Mouse (Mus musculus) layer of hippocampus, adult 2 months (tissue): Measurements from ENCODE around the gene Ccdc167. TPM values are rescaled to one million over a fixed set of nuclear protein-coding genes. Genes with fewer than 3 reads are reported as not detected.
A peak's percentile ranks its signal among the peaks of the same experiment; 100 is the strongest.

Source experiments
- DNase-seq, 2 experiments: peaks; one replicate each; pipeline ENCODE4 v3.0.0; 2022; ENCODE audit warnings: low spot score in 2 of 2
- H3K27ac ChIP-seq: fragments of 200-600 bp; 2 replicates; pipeline ENCODE4 v1.8.1; 2022
- H3K4me3 ChIP-seq: fragments of 200-600 bp; 2 replicates; pipeline ENCODE4 v1.8.1; 2022; ENCODE audit warnings: mild to moderate bottlenecking
- CTCF ChIP-seq: fragments of 200-600 bp; conservative IDR thresholded peaks from 2 replicates; pipeline ENCODE4 v1.8.1; 2022; ENCODE audit warnings: antibody characterized with exemption, mild to moderate bottlenecking, moderate library complexity
- total RNA-seq, 2 experiments: library from RNA; stranded (reverse); gene quantifications; 2 replicates each; pipeline ENCODE4 v1.2.3; 2021

Ccdc167 gene
- total RNA-seq, 2 experiments from 2014 or later = 26.6 TPM

DNA sequence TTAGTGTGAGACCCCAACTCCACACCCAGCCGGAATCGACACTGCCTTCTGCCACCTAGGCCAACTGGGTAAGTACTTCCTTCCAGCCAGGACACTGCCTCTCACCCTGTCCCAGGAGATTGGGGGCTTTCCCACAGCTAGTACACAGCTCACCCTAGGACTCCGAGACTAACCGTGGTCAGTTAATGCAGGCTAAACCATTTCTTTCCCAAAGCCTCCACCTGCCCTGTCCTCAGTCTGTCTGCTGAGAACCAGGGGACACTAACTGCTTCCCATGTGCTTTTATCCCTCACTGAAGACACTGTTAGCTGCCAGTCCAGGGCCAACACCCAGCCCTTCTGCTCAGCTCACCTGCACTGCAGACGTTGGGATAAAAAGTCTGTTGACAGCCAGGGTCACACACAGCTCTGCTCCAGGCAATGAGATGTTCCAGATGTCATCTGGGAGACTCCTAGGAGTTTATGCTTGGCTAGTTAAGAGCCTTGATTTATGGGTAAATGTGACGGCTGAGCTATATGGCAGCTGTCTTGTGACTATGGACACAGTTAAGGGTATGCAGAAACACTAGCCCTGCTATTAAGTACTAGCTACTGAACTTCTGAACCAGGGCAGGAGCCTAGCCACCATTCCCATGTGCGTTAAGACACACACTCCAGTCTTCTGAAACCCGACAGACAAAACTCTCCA lies 5.0 kb downstream of the Ccdc167 start:
- no peak for TF ChIP-seq CTCF
- Histone ChIP-seq H3K27ac (peak overlapping the region; percentile 83), H3K4me3 (no peak overlapping the region)
- no peak for DNase-seq

GRCm38 (mm10) chr17:29711076-29711744 lies 5.6 kb downstream of the Ccdc167 start:
- H3K27ac ChIP-seq = peak overlapping the region; percentile 83
- no peak overlapping the region for H3K4me3 ChIP-seq
- peak in 1 of 2 experiments; percentile 52 for DNase-seq
- TF ChIP-seq CTCF = no peak

DNA sequence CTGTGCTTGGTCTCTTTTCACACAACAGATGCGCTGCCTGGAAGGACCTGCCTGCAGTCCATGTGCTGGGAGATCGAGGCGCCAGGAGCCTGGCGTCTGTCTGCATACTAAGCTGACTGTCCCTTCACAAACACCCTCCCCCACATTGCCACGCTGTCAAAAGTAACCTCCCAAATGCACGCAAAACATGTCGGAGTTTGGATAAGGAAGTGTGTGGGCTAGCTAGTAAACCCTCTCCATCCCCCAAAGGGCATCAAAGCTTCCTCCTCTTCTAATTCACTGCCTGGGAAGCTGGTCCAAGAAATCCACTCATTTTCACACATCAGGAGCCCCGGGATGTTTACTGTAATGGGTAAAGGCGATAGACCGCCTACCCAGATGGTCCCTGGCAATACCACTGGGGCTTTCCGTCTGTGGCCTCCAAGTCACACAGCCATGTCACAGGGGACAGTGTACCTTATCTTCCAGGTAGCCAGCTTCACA lies 6.2 kb downstream of the Ccdc167 start:
- H3K4me3 ChIP-seq = no peak overlapping the region
- no peak for DNase-seq
- no peak for TF ChIP-seq CTCF
- H3K27ac ChIP-seq = peak overlapping the region; percentile 83

DNA sequence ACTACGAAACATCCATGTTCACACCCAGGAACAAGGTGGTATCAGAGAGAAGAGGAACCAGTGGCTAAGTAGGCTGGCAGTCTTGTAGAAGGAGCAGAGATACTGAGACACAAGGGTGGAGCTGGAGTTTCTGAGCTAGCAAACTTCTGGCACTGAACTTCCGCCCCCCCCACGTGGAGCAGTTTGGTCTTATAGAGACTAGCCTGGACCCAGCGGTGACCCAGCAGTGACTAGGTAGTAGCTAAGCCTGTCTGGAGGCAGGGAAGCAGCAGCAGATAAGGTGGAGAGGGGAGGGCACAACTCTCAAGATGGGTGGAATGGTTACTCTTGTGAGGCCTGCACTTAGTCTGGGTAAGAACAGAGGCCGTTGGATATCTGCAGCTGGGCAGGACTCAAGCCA lies 8.1 kb downstream of the Ccdc167 start:
- TF ChIP-seq CTCF = no peak
- DNase-seq = no peak
- no peak overlapping the region for H3K27ac ChIP-seq
- no peak overlapping the region for H3K4me3 ChIP-seq

- no peak for DNase-seq
- Histone ChIP-seq H3K4me3 (no peak overlapping the region), H3K27ac (no peak overlapping the region)
- TF ChIP-seq CTCF = no peak
Observed at GRCm38 (mm10) chr17:29706981-29707545, 9.8 kb downstream of the Ccdc167 start.

GRCm38 (mm10) chr17:29705881-29706280 lies 11.0 kb downstream of the Ccdc167 start:
- DNase-seq = no peak
- no peak overlapping the region for H3K4me3 ChIP-seq
- H3K27ac ChIP-seq = no peak overlapping the region
- TF ChIP-seq CTCF = no peak

- peak overlapping the region; percentile 65; the same call in 1 of the 2 replicates for H3K27ac ChIP-seq
- peak in 1 of 2 experiments; percentile 71 for DNase-seq
- H3K4me3 ChIP-seq = no peak overlapping the region
- TF ChIP-seq CTCF = peak; percentile 90
Observed at GRCm38 (mm10) chr17:29704781-29705180, 12.1 kb downstream of the Ccdc167 start.

GRCm38 (mm10) chr17:29702938-29703710 lies 13.7 kb downstream of the Ccdc167 start:
- peak; percentile 53 for TF ChIP-seq CTCF
- Histone ChIP-seq H3K4me3 (no peak overlapping the region), H3K27ac (peak overlapping the region; percentile 65)
- peak; percentile 69 to 79 for DNase-seq

DNA sequence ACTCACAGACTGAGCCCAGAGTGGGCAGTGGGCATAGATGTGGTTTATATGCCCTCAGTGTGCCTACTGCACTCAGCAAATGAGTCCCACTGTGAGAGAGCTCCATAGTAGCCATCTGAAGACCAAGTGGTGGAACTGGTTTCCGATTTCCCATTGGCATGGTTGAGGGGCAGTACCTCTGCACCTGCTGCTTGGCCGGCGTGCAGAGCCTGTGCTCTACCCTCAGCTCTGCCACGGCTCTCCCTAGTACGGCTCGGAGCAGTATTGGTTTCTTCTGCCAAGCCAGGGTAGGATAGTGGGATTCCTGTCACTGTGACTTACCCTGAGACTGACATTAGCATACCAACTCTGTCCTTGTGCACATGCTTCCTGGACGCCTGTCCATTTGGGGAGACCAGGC lies 16.3 kb downstream of the Ccdc167 start:
- DNase-seq = no peak
- H3K27ac ChIP-seq = no peak overlapping the region
- no peak overlapping the region for H3K4me3 ChIP-seq
- no peak for TF ChIP-seq CTCF

- no peak for TF ChIP-seq CTCF
- Histone ChIP-seq H3K27ac (no peak overlapping the region), H3K4me3 (no peak overlapping the region)
- no peak for DNase-seq
Observed at GRCm38 (mm10) chr17:29698421-29698820, 18.4 kb downstream of the Ccdc167 start.

DNA sequence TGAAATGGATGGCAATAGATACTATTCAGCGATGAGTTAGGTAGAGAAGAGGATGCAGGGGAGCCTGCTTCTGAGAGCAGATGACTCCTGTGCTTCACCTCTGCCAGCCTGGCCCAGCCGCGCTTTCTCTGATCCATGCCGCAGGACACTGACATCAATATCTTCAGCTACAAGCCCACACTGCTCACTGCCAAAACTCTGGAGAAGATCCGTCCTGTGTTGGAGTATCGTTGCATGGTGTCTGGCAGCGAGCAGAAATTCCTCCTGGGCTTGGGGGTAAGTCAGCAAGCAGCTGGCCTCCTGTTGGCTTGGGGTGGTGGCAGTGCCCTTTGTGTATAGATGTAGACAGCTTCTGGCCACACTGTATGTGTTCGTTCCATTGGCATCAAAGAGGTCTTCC lies 19.9 kb downstream of the Ccdc167 start:
- no peak for TF ChIP-seq CTCF
- no peak for DNase-seq
- H3K4me3 ChIP-seq = no peak overlapping the region
- no peak overlapping the region for H3K27ac ChIP-seq

DNA sequence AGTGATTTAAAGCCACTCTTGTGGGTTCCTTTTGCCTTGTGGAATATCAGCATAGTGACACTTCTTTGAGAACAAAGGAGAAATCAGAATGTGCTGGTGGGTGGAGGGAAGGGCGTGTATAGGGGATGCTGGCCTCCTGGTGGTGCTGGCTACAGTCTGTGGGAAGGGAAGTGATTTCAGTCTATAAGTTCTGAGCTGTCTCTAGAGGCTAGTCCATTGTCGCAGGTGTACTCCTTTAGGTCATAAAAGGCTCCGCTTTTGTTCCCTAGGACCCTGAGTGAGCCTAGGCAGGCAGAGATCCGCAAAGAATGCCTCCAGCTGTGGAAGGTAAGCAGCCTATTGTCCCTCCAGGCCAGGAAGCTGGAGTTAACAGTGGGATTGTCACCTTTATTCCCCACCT lies 22.3 kb downstream of the Ccdc167 start:
- Histone ChIP-seq H3K4me3 (no peak overlapping the region), H3K27ac (no peak overlapping the region)
- TF ChIP-seq CTCF = no peak
- DNase-seq = no peak

GRCm38 (mm10) chr17:29693571-29693970 lies 23.3 kb downstream of the Ccdc167 start:
- DNase-seq = no peak
- Histone ChIP-seq H3K27ac (no peak overlapping the region), H3K4me3 (no peak overlapping the region)
- TF ChIP-seq CTCF = no peak
